Mouse (Mus musculus) bone marrow macrophage, adult 2 months (primary cell): ENCODE measurements at regions not wholly inside any gene's neighbourhood (a gene's known extent, or its start where the extent isn't known, plus 50 kb on each side); places are given as distances from the start of the nearest gene placed in this dataset.
A peak's percentile ranks its signal among the peaks of the same experiment; 100 is the strongest.

Experiments used
- H3K27ac ChIP-seq: 2 replicates; pipeline ENCODE4 v1.5.1; 2012; ENCODE audit warnings: low read depth, low read length; ENCODE audit not compliant: insufficient read depth
- H3K4me1 ChIP-seq: 2 replicates; pipeline ENCODE4 v1.6.1; 2012; ENCODE audit warnings: low read length; ENCODE audit not compliant: control insufficient read depth, insufficient read depth
- H3K4me3 ChIP-seq: 2 replicates; pipeline ENCODE4 v1.5.1; 2012; ENCODE audit warnings: mild to moderate bottlenecking, low read length, moderate library complexity; ENCODE audit not compliant: insufficient read depth
- CTCF ChIP-seq: IDR thresholded peaks from 2 replicates; pipeline ENCODE4 v1.5.1; 2012; ENCODE audit warnings: low read depth, mild to moderate bottlenecking, low read length, moderate library complexity
- POLR2A ChIP-seq: IDR thresholded peaks from 2 replicates; pipeline ENCODE4 v1.6.1; 2012; ENCODE audit warnings: mild to moderate bottlenecking, low read depth, low read length, borderline replicate concordance

- no peak overlapping the region for H3K4me3 ChIP-seq
- TF ChIP-seq CTCF (peak; percentile 85), POLR2A (no peak)
- H3K4me1 ChIP-seq = no peaks in the 10 kb centered on the region
- no peak overlapping the region for H3K27ac ChIP-seq
Observed at GRCm38 (mm10) chr6:95223537-95223936, 98.4 kb upstream of the Gm10234 start.

GRCm38 (mm10) chr6:95229885-95230284, 92.0 kb upstream of the Gm10234 start:
- Histone ChIP-seq H3K4me3 (no peak overlapping the region), H3K27ac (no peak overlapping the region), H3K4me1 (no peaks in the 10 kb centered on the region)
- TF ChIP-seq CTCF = no peak
- no peak for TF ChIP-seq POLR2A

DNA sequence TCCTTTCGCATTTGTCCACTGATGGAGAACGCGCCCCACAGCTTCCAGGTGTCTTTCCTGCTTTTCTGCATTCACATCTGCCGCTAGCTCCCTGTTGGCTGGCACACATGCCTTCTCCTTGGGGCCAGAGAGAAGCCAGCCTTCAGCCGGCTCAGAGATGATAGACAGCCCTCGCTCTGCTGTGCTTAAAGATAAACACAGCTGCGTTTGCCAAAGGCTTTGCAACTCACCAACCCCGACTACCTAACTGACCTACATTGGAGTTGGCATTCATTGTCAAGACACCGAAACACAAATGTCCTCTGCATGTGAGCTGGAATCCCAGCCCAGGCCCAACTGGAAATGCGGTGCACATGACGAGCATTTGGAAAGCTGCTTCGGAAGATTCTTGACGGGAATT, 87.2 kb upstream of the Gm10234 start:
- TF ChIP-seq POLR2A (no peak), CTCF (no peak)
- Histone ChIP-seq H3K4me1 (no peaks in the 10 kb centered on the region), H3K27ac (no peak overlapping the region), H3K4me3 (no peak overlapping the region)

DNA sequence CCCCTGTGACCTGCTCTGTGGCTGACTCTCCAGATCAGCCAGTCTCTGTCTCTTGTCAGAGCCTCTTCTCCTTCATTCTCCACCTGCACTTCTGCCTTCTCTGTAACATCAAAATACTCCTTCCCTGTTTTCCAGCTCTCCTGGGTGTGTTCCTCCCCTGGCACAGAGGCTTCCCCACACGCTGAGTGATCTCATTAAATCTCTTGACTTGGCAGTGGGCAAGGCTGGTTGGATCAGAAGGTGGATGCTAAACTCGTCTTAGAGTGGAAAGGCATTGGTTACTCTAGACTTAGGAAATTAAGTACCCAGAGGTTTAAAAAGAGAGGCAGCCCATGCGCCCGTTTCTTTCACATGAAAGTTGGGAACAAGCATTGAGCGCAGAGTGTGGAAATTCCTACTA, 78.3 kb upstream of the Gm10234 start:
- no peak for TF ChIP-seq POLR2A
- no peak for TF ChIP-seq CTCF
- no peak overlapping the region for H3K27ac ChIP-seq
- H3K4me1 ChIP-seq = no peaks in the 10 kb centered on the region
- no peak overlapping the region for H3K4me3 ChIP-seq

DNA sequence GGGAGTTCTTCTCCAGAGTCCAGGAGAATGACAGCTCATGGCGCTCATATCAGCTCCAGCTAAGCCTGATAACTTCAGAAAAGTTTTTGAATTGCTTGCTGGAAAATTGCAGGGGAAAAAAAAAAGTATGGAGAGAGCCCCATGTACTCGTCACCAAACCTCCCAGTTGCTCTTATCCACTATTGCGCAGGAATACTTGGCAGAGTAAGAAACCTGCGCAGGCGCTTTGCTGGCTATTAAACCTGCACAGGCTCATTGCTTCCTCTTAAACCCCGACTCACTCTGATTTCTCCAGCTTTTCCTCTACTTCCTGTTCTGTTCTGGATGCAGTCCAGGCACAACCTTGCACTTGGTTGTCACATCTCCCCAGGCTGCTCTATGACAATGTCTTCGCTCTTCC, 77.0 kb upstream of the Gm10234 start:
- Histone ChIP-seq H3K4me3 (no peak overlapping the region), H3K4me1 (no peaks in the 10 kb centered on the region), H3K27ac (no peak overlapping the region)
- no peak for TF ChIP-seq CTCF
- no peak for TF ChIP-seq POLR2A

GRCm38 (mm10) chr6:95256303-95256702, 65.6 kb upstream of the Gm10234 start:
- Histone ChIP-seq H3K4me3 (no peak overlapping the region), H3K27ac (no peak overlapping the region), H3K4me1 (no peaks in the 10 kb centered on the region)
- TF ChIP-seq POLR2A (no peak), CTCF (no peak)

- Histone ChIP-seq H3K4me3 (no peak overlapping the region), H3K4me1 (no peaks in the 10 kb centered on the region), H3K27ac (no peak overlapping the region)
- TF ChIP-seq POLR2A (no peak), CTCF (no peak)
Observed at GRCm38 (mm10) chr6:95261001-95261400, 60.9 kb upstream of the Gm10234 start.

GRCm38 (mm10) chr6:95264011-95264869, 57.7 kb upstream of the Gm10234 start:
- Histone ChIP-seq H3K27ac (no peak overlapping the region), H3K4me3 (no peak overlapping the region), H3K4me1 (no peaks in the 10 kb centered on the region)
- TF ChIP-seq CTCF = no peak
- TF ChIP-seq POLR2A = no peak

DNA sequence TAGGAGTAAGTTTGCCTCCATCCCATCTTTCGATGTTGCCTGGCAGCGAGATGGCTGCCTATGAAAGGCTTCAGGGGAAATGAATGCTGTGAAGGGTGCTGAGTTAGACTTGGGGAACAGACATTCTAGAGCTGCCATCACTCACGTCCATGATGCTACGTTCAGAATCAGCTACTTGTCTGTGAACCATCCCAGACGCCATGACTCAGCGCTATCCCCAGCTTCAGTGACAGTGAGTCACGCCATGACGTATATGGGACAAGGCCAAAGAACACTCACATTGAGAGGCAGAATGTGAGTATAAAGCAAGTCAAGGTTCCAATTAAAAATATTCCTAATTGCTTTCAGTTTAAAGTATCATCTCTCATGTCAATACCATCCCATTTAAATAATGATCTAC, 52.4 kb upstream of the Gm10234 start:
- no peak overlapping the region for H3K4me3 ChIP-seq
- no peak overlapping the region for H3K27ac ChIP-seq
- H3K4me1 ChIP-seq = no peaks in the 10 kb centered on the region
- TF ChIP-seq POLR2A (no peak), CTCF (no peak)
